Mouse (Mus musculus): Measurements from ENCODE around the gene Acot8.
A peak's percentile ranks its signal among the peaks of the same experiment; 100 is the strongest.

Gene Acot8

GRCm38 (mm10) chr2:164757841-164758240 is 46.8 kb downstream of the Acot8 start:
- no peak for DNase-seq (ENCODE audit: low read depth, low spot score)

GRCm38 (mm10) chr2:164754800-164755199 is 49.9 kb downstream of the Acot8 start:
- no peak for DNase-seq (ENCODE audit: low read depth, low spot score)

GRCm38 (mm10) chr2:164754105-164754504 is 50.6 kb downstream of the Acot8 start:
- no peak for DNase-seq (ENCODE audit: low read depth, low spot score)

- no peak for DNase-seq (ENCODE audit: low read depth, low spot score)
Observed at GRCm38 (mm10) chr2:164752454-164752853, 52.2 kb downstream of the Acot8 start.

- no peak for DNase-seq (ENCODE audit: low read depth, low spot score)
Observed at GRCm38 (mm10) chr2:164748991-164749390, 55.7 kb downstream of the Acot8 start.

- no peak for DNase-seq (ENCODE audit: low read depth, low spot score)
Observed at GRCm38 (mm10) chr2:164748191-164748590, 56.5 kb downstream of the Acot8 start.

GRCm38 (mm10) chr2:164746693-164747092 is 58.0 kb downstream of the Acot8 start:
- peak; percentile 57 for DNase-seq (ENCODE audit: low read depth, low spot score)

- peak; percentile 96 for DNase-seq (ENCODE audit: low read depth, low spot score)
Observed at GRCm38 (mm10) chr2:164745843-164746479, 58.7 kb downstream of the Acot8 start, which contains the start of the genes Wfdc3 and Dnttip1. Gene Wfdc3, minus strand, starts transcription at chr2:164745931. Gene Dnttip1, plus strand, starts transcription at chr2:164745983.

GRCm38 (mm10) chr2:164744987-164745386 is 59.7 kb downstream of the Acot8 start:
- peak; percentile 29 for DNase-seq (ENCODE audit: low read depth, low spot score)

All from CD4-positive helper T cell, adult 2 months (primary cell).